Mouse (Mus musculus) cortical plate, adult 2 months (tissue): ENCODE data around the gene Lyve1.

ENCODE experiments used
- CTCF ChIP-seq: fragments of 200-500 bp; IDR thresholded peaks from 2 replicates; pipeline ENCODE4 v1.5.1; 2011; ENCODE audit warnings: mild to moderate bottlenecking, control low read depth, low read length; ENCODE audit not compliant: insufficient read depth; ENCODE audit errors: extremely low read depth
- POLR2A ChIP-seq: fragments of 200-500 bp; IDR thresholded peaks from 2 replicates; pipeline ENCODE4 v1.6.1; 2011; ENCODE audit warnings: mild to moderate bottlenecking, low read length, control low read depth; ENCODE audit not compliant: insufficient read depth; ENCODE audit errors: extremely low read depth

DNA sequence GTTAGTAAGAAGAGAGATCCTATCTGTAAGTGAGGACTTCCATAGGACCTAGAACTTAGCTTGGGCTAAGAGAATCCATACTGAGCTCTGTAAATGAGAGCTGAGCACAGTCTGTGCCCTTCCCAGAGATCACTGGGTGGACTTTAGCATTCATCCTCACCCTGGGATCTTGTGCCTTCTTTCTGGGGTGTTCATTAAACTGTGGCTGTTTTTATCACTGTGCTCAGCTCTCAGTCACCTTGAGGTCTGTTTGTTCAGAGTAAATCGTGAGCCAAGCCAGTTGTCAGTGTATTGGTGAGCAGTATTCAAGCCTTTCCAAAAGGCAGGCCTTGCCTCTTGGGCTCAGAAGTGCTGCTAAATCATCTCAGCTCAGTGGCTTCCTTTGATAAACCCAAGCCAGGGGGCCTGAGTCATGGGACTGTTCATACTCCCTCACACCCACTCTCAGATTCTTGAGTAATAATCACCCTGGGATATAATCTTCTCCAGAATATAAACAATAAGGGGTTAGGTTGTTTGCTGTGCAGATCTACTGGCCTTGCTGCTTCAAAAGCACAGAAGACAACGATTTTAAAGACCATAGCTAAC lies 18.8 kb upstream of the Lyve1 start:
- TF ChIP-seq CTCF (no peak), POLR2A (no peak)
